Mouse (Mus musculus) bone marrow macrophage, adult 2 months (primary cell): ENCODE data around the gene Serpinh1. TPM values are rescaled to one million over a fixed set of nuclear protein-coding genes. Genes with fewer than 3 reads are reported as not detected.

ENCODE experiments used
- H3K27ac ChIP-seq: 2 replicates; pipeline ENCODE4 v1.5.1; 2012; ENCODE audit warnings: low read depth, low read length; ENCODE audit not compliant: insufficient read depth
- H3K4me1 ChIP-seq: 2 replicates; pipeline ENCODE4 v1.6.1; 2012; ENCODE audit warnings: low read length; ENCODE audit not compliant: control insufficient read depth, insufficient read depth
- H3K4me3 ChIP-seq: 2 replicates; pipeline ENCODE4 v1.5.1; 2012; ENCODE audit warnings: mild to moderate bottlenecking, low read length, moderate library complexity; ENCODE audit not compliant: insufficient read depth
- CTCF ChIP-seq: IDR thresholded peaks from 2 replicates; pipeline ENCODE4 v1.5.1; 2012; ENCODE audit warnings: low read depth, mild to moderate bottlenecking, low read length, moderate library complexity
- POLR2A ChIP-seq: IDR thresholded peaks from 2 replicates; pipeline ENCODE4 v1.6.1; 2012; ENCODE audit warnings: mild to moderate bottlenecking, low read depth, low read length, borderline replicate concordance
- polyA plus RNA-seq: library from polyadenylated mRNA; stranded (reverse); fragments of >200 nt; gene quantifications from 2 replicates; pipeline ENCODE4 v1.2.4, GENCODE M21; 2012; ENCODE audit not compliant: missing spikeins, insufficient read depth, insufficient read length

The Serpinh1 gene
- polyA plus RNA-seq, 1 experiment: 7.2 TPM

DNA sequence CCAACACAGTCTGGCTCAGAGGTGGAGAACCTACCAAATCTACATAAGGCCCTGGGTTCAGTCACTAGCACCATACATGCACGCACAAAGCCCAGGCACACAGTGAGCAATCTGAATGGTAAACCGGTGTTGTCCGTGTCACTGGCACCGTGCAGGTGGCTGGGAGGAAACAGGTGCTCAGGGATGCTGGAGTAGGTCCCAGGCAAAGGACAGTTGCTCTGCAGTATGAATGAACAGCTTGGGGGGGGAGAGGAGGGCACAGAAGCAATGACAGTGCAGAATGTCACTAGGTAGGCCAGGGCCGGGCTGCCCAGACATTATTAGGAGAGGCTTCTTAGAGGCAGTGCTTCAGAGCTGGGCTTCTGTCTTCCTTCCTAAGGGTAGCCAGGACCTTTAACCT lies 34.3 kb upstream of the Serpinh1 start:
- no peak for TF ChIP-seq POLR2A
- no peak for TF ChIP-seq CTCF
- H3K4me1 ChIP-seq: peaks cover 50% of the 10 kb centered on the region

GRCm38 (mm10) chr7:99386811-99387210 lies 33.8 kb upstream of the Serpinh1 start:
- TF ChIP-seq CTCF (no peak), POLR2A (no peak)
- Histone ChIP-seq H3K4me3 (no peak overlapping the region), H3K4me1 (peaks cover 51% of the 10 kb centered on the region), H3K27ac (no peak overlapping the region)

More for the DNA sequence above, 34.3 kb upstream of the Serpinh1 start:
- H3K4me3 ChIP-seq: no peak overlapping the region
- no peak overlapping the region for H3K27ac ChIP-seq

GRCm38 (mm10) chr7:99386030-99386429 lies 33.0 kb upstream of the Serpinh1 start:
- Histone ChIP-seq H3K4me3 (no peak overlapping the region), H3K4me1 (peaks cover 50% of the 10 kb centered on the region), H3K27ac (no peak overlapping the region)
- TF ChIP-seq POLR2A: no peak
- TF ChIP-seq CTCF: no peak

DNA sequence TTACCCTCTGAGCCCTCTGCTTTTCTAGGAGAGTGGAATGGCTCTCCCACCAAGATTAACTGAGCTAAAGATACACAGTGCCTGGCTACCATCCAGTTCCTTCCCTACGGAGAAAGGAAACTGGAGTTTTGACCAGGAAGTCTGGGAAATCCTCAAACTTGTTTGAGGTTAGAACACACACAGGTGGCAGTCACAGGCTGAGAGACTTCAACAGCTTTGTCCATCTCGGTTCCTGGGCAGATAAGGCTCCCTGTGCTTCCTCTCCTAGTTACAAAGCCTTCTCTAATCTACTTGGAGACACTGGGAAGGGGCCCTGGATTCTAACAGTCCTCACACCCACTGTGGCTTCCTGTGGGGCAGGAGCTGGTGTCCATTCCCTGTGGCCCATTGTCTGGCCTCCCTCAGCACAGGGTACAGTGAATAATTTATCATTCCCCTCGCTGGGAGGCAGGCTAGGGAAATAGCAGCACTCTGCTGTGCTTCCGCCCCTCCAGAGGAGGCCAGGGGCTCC lies 31.1 kb upstream of the Serpinh1 start:
- TF ChIP-seq CTCF: no peak
- TF ChIP-seq POLR2A: no peak
- H3K4me1 ChIP-seq: peaks cover 43% of the 10 kb centered on the region
- H3K27ac ChIP-seq: no peak overlapping the region
- H3K4me3 ChIP-seq: no peak overlapping the region

- H3K4me1 ChIP-seq: peaks cover 43% of the 10 kb centered on the region
- TF ChIP-seq CTCF (no peak), POLR2A (no peak)
- no peak overlapping the region for H3K27ac ChIP-seq
- H3K4me3 ChIP-seq: peak overlapping the region; percentile 84; the same call in 1 of the 2 replicates
Observed at GRCm38 (mm10) chr7:99383246-99383645, 30.2 kb upstream of the Serpinh1 start.

DNA sequence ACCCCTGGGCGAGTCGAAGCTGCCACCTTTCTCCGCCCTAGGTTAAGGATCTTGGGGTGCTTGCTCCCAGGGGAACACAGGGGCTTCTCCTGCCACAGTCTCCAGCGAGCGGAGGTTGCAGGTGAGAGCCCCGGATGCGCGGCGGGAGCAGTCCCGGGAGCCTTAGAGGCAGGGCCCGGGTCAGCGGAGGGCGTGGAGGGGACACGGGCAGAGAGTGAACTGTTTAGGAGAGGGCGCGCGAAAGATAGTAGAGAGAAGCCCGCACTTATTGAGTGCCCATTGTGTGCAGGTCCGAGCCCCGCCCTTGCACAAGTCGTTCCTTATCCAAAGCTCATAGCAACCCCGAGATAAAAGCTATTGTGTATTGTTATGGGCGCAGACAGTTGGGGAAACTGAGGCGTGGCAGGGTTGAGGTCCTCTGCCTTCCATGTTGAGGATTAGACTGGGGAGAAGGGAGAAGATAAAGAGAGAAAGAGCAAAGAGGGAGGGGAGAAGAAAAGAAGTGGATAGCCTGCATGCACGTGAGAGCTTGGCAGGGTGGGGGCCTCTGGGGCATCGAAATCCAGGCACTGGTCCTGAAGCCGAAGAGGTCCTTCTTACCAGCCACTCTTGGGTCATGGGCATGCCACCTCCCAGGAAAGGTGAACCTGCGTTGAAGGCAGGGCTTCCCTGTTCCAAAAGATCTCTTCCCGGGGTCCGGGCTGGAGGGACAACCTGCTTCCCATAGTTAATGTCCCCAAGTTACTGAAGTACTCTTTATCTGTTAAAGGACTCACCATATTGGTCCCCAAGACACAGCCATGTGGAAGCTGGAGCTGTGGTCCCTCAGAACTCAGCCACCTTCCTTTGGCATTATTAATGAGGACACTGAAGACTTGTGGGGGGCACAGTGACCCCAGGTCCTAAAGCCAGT lies 29.3 kb upstream of the Serpinh1 start:
- Histone ChIP-seq H3K4me1 (peaks cover 43% of the 10 kb centered on the region), H3K27ac (no peak overlapping the region), H3K4me3 (peak overlapping the region; percentile 84)
- no peak for TF ChIP-seq POLR2A
- no peak for TF ChIP-seq CTCF

GRCm38 (mm10) chr7:99381214-99382087 lies 28.4 kb upstream of the Serpinh1 start, which contains the start of gene Gdpd5:
TSS of gene Gdpd5 (plus strand) at chr7:99381414.
- Histone ChIP-seq H3K27ac (peak within 1 kb of the TSS; percentile 95), H3K4me3 (peak within 1 kb of the TSS; percentile 84), H3K4me1 (peaks cover 43% of the 10 kb centered on the region)
- TF ChIP-seq POLR2A: no peak
- TF ChIP-seq CTCF: no peak

DNA sequence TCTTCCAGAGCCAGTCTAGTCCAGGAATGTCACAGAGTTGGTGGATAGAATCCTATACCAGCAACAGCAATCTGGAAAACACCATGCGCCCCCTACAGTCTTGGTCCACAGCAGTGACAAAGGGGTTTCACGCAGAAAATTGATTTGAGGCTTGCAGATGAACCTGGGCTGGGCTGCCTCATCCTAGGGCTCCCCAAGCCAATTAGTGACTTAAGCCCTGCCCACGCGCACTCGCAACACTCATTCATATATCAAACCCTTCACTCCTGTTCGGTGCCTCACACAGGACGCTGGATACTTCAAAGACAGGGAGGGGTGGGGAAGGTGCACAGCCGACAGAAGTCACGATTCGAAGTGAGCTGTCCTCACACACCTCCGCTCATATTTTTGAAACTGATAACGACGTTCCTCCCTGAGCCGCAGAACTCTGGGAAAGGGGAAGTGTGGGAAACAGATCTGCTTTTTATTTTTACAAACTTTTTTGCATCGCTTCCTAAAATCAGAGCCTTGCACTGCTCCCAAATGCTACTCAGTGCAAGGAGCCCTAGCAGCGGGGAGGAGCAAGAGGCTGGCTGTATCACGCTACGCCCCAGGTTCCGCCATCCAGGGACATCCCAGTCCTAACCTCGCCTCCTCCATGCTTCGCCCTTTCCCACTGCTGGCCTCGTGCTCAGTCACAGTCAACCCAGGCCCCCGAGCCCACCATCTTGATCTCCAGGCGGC lies 27.6 kb upstream of the Serpinh1 start:
- H3K27ac ChIP-seq: peak overlapping the region; percentile 95
- H3K4me3 ChIP-seq: peak overlapping the region; percentile 83
- peaks cover 43% of the 10 kb centered on the region for H3K4me1 ChIP-seq
- no peak for TF ChIP-seq POLR2A
- no peak for TF ChIP-seq CTCF

DNA sequence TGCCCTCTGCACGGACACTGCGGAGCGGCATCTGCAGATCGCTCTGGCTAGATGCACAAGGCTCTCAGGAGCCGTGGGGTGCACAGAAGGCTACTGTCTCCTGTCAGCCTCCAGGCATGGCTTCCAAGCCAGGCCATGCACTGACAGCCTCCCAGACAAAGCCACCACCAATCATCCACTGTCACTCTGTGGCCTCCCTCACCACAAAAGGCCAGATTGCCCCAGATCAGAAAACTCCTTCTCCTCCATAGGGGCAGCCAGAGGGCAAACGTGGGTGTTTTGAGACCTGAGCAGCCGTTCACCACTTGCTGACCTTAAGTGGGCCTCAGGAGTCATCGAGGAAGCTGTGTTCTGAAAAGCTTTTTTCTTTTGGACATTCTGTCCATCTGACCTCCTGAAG lies 25.8 kb upstream of the Serpinh1 start:
- H3K27ac ChIP-seq: no peak overlapping the region
- no peak for TF ChIP-seq CTCF
- no peak for TF ChIP-seq POLR2A
- peaks cover 38% of the 10 kb centered on the region for H3K4me1 ChIP-seq
- H3K4me3 ChIP-seq: no peak overlapping the region
